Mouse (Mus musculus) right cerebral cortex, adult 2 months (tissue): ENCODE data around the gene Gatad2b.
"Not testable (repeated sequence)": the region's sequence is repeated elsewhere in the genome, so short reads cannot be mapped to it uniquely, and the experiment has no call there.

Experiments used
- DNase-seq, 2 experiments: peaks; one replicate each; pipeline ENCODE4 v3.0.0; 2021 to 2022; ENCODE audit warnings: low spot score in 2 of 2

The Gatad2b gene

GRCm38 (mm10) chr3:90313367-90313766 lies 20.4 kb downstream of the Gatad2b start:
- no peak for DNase-seq

GRCm38 (mm10) chr3:90314241-90314640 lies 21.3 kb downstream of the Gatad2b start:
- DNase-seq: no peak

GRCm38 (mm10) chr3:90322289-90322688 lies 29.3 kb downstream of the Gatad2b start:
- DNase-seq: no peak

GRCm38 (mm10) chr3:90323119-90323518 lies 30.1 kb downstream of the Gatad2b start:
- DNase-seq: peak; percentile 80 to 84

GRCm38 (mm10) chr3:90332485-90332884 lies 39.5 kb downstream of the Gatad2b start:
- no peak for DNase-seq

- DNase-seq: no peak
Measured at GRCm38 (mm10) chr3:90335517-90335916, 42.5 kb downstream of the Gatad2b start.

- DNase-seq: no peak
Measured at GRCm38 (mm10) chr3:90338190-90338589, 45.2 kb downstream of the Gatad2b start.

GRCm38 (mm10) chr3:90340177-90340576 lies 47.2 kb downstream of the Gatad2b start:
- DNase-seq: no peak

GRCm38 (mm10) chr3:90342853-90343252 lies 49.9 kb downstream of the Gatad2b start:
- not testable (repeated sequence) for DNase-seq

GRCm38 (mm10) chr3:90347847-90348246 lies 54.9 kb downstream of the Gatad2b start:
- no peak for DNase-seq

GRCm38 (mm10) chr3:90357959-90358358 lies 65.0 kb downstream of the Gatad2b start:
- no peak for DNase-seq

- DNase-seq: no peak
Measured at GRCm38 (mm10) chr3:90359230-90359629, 66.3 kb downstream of the Gatad2b start.

GRCm38 (mm10) chr3:90361476-90361875 lies 68.5 kb downstream of the Gatad2b start:
- no peak for DNase-seq

- no peak for DNase-seq
Measured at GRCm38 (mm10) chr3:90362346-90362745, 69.4 kb downstream of the Gatad2b start.

- DNase-seq: no peak
Measured at GRCm38 (mm10) chr3:90367001-90367632, 74.1 kb downstream of the Gatad2b start.

GRCm38 (mm10) chr3:90369041-90369440 lies 76.1 kb downstream of the Gatad2b start:
- peak; percentile 39 to 53 for DNase-seq

GRCm38 (mm10) chr3:90371857-90372256 lies 78.9 kb downstream of the Gatad2b start:
- DNase-seq: no peak

- DNase-seq: no peak
Measured at GRCm38 (mm10) chr3:90372817-90373216, 79.8 kb downstream of the Gatad2b start.

- peak; percentile 88 to 93 for DNase-seq
Measured at GRCm38 (mm10) chr3:90373432-90374028, 80.6 kb downstream of the Gatad2b start.

GRCm38 (mm10) chr3:90374368-90374767 lies 81.4 kb downstream of the Gatad2b start:
- no peak for DNase-seq

GRCm38 (mm10) chr3:90375562-90376246 lies 82.7 kb downstream of the Gatad2b start:
- no peak for DNase-seq

GRCm38 (mm10) chr3:90376247-90376585 lies 83.2 kb downstream of the Gatad2b start:
- DNase-seq: no peak

GRCm38 (mm10) chr3:90378496-90378895 lies 85.5 kb downstream of the Gatad2b start:
- no peak for DNase-seq
